ENCODE assay signal across 24 mouse cellular contexts in the genomic region with DNA sequence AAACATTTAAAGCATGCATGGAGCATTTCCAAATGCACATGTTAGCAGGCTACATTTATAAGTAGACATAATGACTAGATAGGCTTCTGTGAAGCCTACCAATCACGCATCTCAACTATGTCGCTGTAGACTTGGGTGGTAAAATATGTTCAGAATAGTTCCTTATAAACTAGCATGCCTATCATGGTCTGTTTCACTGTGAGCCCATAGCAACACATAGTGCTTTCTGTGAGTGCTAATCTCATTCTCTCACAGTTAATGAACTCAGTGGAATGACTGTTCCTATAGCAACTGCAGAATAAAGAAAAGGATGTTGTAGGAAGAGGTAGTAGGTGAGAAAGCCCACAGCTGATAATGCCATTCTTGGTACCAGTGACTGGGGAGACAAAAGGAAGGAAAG. TPM values are rescaled to one million over a fixed set of nuclear protein-coding genes. Genes with fewer than 3 reads are reported as not detected.
"Had no signal": no experiment of that assay in that cellular context is flagged by ENCODE, and none has a peak within 500 bp of the region (broad histone marks: within the 10 kb centered on the region; RNA-seq: fewer than 3 reads in every experiment).

No protein-coding gene starts in this region.

- H3K27me3 ChIP-seq: limb, embryonic 13.5 days; liver, embryonic 12.5 days; liver, embryonic 15.5 days; lung, embryonic 15.5 days; megakaryocyte, embryonic 14.5 days; midbrain, embryonic 13.5 days; neural tube, embryonic 13.5 days; stomach, embryonic 15.5 days had no signal

- DNase-seq: kidney, postnatal 36 days; liver; lung, adult 18-20 months; lung, postnatal 10 days; lung, postnatal 36 days; retina, postnatal 1 day; right cerebral cortex, postnatal 25 days; spleen, adult 18-20 months; thymus, adult 18-20 months; thymus, postnatal 36 days had no signal

- H3K9ac ChIP-seq: limb, embryonic 13.5 days; liver, embryonic 12.5 days; liver, embryonic 15.5 days; lung, embryonic 15.5 days; midbrain, embryonic 13.5 days; neural tube, embryonic 13.5 days; stomach, embryonic 15.5 days had no signal

- H3K4me3 ChIP-seq: limb, embryonic 10.5 days; limb, embryonic 13.5 days; liver, embryonic 12.5 days; liver, embryonic 15.5 days; lung, embryonic 15.5 days; megakaryocyte, embryonic 14.5 days; midbrain, embryonic 10.5 days; midbrain, embryonic 13.5 days; myocyte; neural tube, embryonic 13.5 days; stomach, embryonic 15.5 days had no signal

- H3K4me2 ChIP-seq: limb, embryonic 13.5 days; liver, embryonic 12.5 days; liver, embryonic 15.5 days; lung, embryonic 15.5 days; midbrain, embryonic 13.5 days; neural tube, embryonic 13.5 days; stomach, embryonic 15.5 days had no signal

- H3K27ac ChIP-seq: limb, embryonic 10.5 days; limb, embryonic 13.5 days; liver, embryonic 12.5 days; liver, embryonic 15.5 days; lung, embryonic 15.5 days; midbrain, embryonic 10.5 days; midbrain, embryonic 13.5 days; neural tube, embryonic 13.5 days; stomach, embryonic 15.5 days had no signal

- H3K36me3 ChIP-seq: limb, embryonic 10.5 days; limb, embryonic 13.5 days; liver, embryonic 12.5 days; liver, embryonic 15.5 days; lung, embryonic 15.5 days; stomach, embryonic 15.5 days had no signal

- ATAC-seq: liver, embryonic 12.5 days; midbrain, embryonic 13.5 days; midbrain, embryonic 16.5 days had no signal

- H3K9me3 ChIP-seq: limb, embryonic 10.5 days; limb, embryonic 13.5 days; liver, embryonic 12.5 days; liver, embryonic 15.5 days; lung, embryonic 15.5 days; megakaryocyte, embryonic 14.5 days; midbrain, embryonic 10.5 days; midbrain, embryonic 13.5 days; neural tube, embryonic 13.5 days; stomach, embryonic 15.5 days had no signal

- H3K4me1 ChIP-seq: limb, embryonic 10.5 days; limb, embryonic 13.5 days; liver, embryonic 12.5 days; liver, embryonic 15.5 days; lung, embryonic 15.5 days; megakaryocyte, embryonic 14.5 days; midbrain, embryonic 10.5 days; midbrain, embryonic 13.5 days; stomach, embryonic 15.5 days had no signal

RNA-seq across cellular contexts. Expression of a gene that starts 17.7 kb away (rescaled TPM):
- polyA plus RNA-seq: kidney, embryonic 16.5 days; limb, embryonic 10.5 days; limb, embryonic 13.5 days; liver, embryonic 12.5 days; liver, embryonic 15.5 days; testis, adult 2 months had no signal
